Mouse (Mus musculus) mouse trophoblast stem cell (cell line): ENCODE results near the gene Slc35e4.
"Not testable (repeated sequence)": the region's sequence is repeated elsewhere in the genome, so short reads cannot be mapped to it uniquely, and the experiment has no call there.

Experiments
- in situ Hi-C, 2 experiments: fragments of 300-500 bp; cut with MseI, MboI; formaldehyde crosslinking; loops; 2 replicates in 1 of 2; 3 replicates in 1 of 2; pipeline ENCODE4 v1.15.1; 2025

Slc35e4 gene

GRCm38 (mm10) chr11:3913316-3914108, 952 bp downstream of the Slc35e4 start:
- in situ Hi-C loops, result no loop called here

DNA sequence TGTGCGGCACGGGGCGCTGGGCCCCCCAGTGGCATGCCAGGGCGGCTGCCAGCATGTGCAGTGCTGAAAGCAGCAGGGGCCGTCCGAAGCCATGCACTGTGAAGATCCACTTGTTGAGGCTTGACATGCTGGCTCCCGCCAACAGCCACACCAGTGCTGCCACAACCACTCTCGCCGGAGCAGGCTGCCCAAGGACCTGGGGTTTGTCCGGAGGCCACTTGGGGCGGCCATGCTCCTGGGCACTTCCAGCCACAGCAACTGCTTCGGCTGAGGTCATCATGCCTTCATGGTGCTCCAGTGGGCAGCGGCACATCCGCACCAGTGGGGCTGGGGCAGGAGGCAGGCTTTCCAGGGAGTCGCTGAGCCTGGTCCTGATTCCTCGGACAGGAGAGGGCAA, 1.6 kb downstream of the Slc35e4 start:
- in situ Hi-C loops, result no loop called here

- in situ Hi-C loops, result no loop called here
Measured at GRCm38 (mm10) chr11:3912100-3912874, 2.2 kb downstream of the Slc35e4 start.

DNA sequence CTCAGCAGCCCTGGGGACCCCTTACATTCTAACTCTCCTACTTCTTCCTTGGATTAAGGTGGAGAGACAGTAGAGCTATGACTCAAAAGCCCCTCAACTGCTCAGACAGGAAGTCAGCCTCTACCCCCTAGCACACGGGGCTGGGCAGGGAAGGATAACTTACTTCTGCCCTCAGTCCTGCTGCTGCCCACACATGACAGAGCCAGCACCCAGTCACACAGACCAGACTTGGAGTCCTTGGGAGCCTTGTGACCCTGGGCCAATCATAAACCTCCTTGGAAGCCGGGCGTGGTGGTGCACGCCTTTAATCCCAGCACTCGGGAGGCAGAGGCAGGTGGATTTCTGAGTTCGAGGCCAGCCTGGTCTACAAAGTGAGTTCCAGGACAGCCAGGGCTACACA, 3.0 kb downstream of the Slc35e4 start:
- in situ Hi-C loops, result not testable (repeated sequence)

- in situ Hi-C loops, result no loop called here
Measured at GRCm38 (mm10) chr11:3910513-3911310, 3.8 kb downstream of the Slc35e4 start.

GRCm38 (mm10) chr11:3909236-3909635, 5.2 kb downstream of the Slc35e4 start:
- in situ Hi-C loops, result no loop called here

GRCm38 (mm10) chr11:3905446-3905845, 9.0 kb downstream of the Slc35e4 start:
- in situ Hi-C loops, result no loop called here

- in situ Hi-C loops, result no loop called here
Measured at GRCm38 (mm10) chr11:3904673-3905072, 9.8 kb downstream of the Slc35e4 start.

- in situ Hi-C loops, result no loop called here
Measured at GRCm38 (mm10) chr11:3903046-3903445, 11.4 kb downstream of the Slc35e4 start.

DNA sequence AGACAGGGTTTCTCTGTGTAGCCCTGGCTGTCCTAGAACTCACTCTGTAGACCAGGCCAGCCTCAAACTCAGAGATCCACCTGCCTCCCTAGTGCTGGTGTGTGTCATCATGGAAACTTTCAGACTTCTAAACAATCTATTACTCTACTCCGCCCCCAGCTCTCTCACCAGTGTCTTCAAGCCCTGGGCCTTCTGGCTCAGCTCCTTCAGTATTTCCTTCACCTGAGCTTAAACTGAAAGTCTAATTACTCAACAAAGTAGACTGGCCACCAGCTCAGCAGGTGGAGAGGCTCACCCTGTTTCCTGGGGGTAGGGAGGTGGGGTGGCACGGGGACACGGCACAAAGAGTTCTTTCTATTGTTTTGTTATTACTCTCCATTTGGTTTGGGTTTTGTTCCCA, 11.9 kb downstream of the Slc35e4 start:
- in situ Hi-C loops, result no loop called here

DNA sequence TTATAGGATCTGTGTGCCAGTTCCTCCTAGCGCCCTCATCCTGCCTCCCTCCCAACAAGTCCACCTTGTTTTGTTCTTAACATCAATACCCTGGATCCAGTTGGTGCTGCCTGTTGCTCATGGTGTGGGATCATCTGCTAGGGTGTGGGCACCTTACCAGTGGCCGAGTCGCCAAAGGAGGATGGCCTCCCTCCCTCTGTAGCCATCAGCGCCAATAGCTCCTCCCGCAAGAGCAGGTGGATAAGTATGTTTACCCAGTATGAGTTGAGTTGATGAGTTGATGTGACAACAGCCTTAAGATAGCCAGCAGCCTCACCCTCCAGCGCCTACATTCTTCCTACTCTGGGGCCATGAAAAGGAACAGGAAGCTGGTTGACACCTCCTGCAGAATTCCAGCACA, 14.2 kb downstream of the Slc35e4 start:
- in situ Hi-C loops, result no loop called here

DNA sequence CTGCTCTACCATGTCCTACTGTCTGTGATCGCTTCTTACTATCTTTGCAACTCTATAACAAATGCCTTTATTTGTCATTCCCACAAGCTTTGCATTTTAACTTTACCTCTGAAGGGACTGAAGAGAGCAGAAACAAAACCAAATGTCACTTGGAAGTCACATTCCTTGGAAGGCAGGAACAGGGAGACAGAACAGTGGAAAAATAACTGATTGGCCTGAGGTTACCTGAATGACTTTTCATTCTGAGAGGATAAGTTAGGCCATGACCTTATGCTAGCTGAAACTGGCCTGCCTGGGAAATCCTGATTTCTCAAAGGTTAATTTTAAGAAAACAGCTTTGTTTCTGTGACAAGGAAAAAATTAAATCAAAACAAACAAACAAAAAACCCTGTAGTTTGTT, 18.5 kb downstream of the Slc35e4 start:
- in situ Hi-C loops, result no loop called here

- in situ Hi-C loops, result no loop called here
Measured at GRCm38 (mm10) chr11:3895458-3895857, 19.0 kb downstream of the Slc35e4 start.

- in situ Hi-C loops, result no loop called here
Measured at GRCm38 (mm10) chr11:3894406-3895281, 19.8 kb downstream of the Slc35e4 start, which contains the start of the genes 4921536K21Rik and Dusp18. TSS of gene 4921536K21Rik (minus strand) at chr11:3895098. TSS of gene Dusp18 (plus strand) at chr11:3895240.

GRCm38 (mm10) chr11:3893970-3894369, 20.5 kb downstream of the Slc35e4 start:
- in situ Hi-C loops, result no loop called here

GRCm38 (mm10) chr11:3887331-3887730, 27.1 kb downstream of the Slc35e4 start:
- in situ Hi-C loops, result no loop called here

DNA sequence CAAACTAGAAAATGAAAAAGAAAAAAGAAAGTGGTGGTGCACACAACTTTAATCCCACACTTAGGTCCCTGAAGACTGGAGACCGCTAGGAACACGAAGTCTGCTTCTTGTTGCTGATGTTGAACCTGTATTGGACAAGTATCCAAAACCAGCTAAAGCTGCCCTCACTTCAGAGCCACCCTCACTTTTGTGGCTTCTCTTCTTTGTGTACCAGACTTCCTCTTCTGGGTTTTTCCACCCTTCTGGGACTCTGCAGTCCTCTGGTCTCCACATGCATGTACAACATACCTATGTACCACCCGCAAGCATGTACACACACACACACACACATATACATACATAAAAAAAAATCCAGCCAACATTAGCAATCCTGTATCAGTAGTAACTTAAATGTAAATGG, 30.8 kb downstream of the Slc35e4 start:
- in situ Hi-C loops, result no loop called here

DNA sequence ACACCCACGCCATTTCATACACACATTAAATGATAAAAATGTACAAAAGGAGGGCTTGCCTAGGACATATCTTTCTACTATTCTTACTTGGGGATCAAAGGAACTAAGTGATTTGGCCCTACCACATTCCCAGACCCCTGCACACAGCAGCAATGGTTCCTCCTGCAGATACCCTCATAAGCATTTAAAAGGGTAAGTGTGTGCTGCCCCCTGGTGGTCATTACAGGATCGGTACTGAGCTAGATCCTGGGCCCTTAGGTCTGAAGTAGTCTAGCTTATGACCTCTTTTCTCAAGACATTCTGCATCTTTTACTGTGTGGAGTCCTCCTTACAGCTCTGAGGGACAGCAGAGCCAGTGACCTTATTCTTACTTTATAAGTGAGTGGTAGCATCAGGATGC, 34.6 kb downstream of the Slc35e4 start:
- in situ Hi-C loops, result no loop called here

DNA sequence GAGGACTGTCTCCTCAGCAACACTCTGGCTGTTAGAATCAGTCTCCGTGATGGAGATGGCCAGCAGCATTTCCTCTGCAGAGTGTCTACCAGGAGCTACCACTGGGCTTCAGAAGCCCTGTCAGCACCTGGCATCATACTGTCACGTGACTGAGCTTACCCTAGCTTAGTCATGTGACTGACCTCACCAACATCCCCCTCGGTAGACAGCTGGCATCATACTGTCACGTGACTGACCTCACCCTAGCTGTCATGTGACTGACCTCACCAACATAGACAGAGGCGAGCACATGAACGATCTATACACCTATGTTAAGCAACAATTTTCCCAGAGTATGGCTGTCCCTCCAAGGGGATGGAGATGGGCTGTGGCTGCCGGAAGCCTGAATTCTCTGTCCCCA, 35.8 kb downstream of the Slc35e4 start:
- in situ Hi-C loops, result no loop called here

DNA sequence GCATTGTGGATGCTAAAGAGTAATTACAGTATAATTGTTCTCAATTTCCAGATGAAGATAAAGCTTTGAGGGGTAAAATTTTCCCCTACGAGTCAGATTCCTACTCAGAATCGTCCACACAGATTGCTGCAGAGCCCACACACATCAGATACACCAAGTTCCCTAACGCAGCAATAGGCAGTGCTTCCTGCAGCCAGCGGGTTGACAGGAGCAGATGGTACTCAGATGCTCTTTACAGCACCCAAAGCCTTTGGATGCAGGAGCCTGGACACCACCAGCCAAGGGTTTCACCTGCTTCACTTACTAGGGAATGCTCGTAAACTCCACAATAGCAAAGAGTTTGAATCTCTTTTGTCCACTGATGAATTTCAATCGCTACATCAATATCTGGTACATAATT, 38.0 kb downstream of the Slc35e4 start:
- in situ Hi-C loops, result no loop called here

- in situ Hi-C loops, result no loop called here
Measured at GRCm38 (mm10) chr11:3864343-3864742, 50.1 kb downstream of the Slc35e4 start.
